Mouse (Mus musculus): ENCODE results near the gene Nqo2.

- TF ChIP-seq CTCF (IDR thresholded peaks at IDR 0.05; ENCODE audit: low read depth, low read length) (no peak), TAL1 (conservative IDR thresholded peaks at IDR 0.05; ENCODE audit: low read depth, low read length) (no peak), GATA1 (IDR thresholded peaks at IDR 0.05; ENCODE audit: borderline replicate concordance, low read length) (no peak), POLR2AphosphoS5 (IDR thresholded peaks at IDR 0.05; ENCODE audit: insufficient replicate concordance, low read depth, low read length) (no peak), GATA2 (IDR thresholded peaks at IDR 0.05; ENCODE audit: borderline replicate concordance, low read depth, low read length) (no peak)
Observed at GRCm38 (mm10) chr13:33941288-33941808, 23.1 kb upstream of the Nqo2 start.

All from G1E (cell line).